Mouse (Mus musculus): ENCODE results near the gene Cdnf. TPM values are rescaled to one million over a fixed set of nuclear protein-coding genes. Genes with fewer than 3 reads are reported as not detected.

The Cdnf gene
- polyA plus RNA-seq (2012; rRNA removed) = 0.03 and 0.10 TPM in 2 replicates

GRCm38 (mm10) chr2:3512552-3513454 is at the start of gene Cdnf, which contains the start of the genes Gm45902 and Hspa14:
Gene Cdnf, plus strand, starts transcription at chr2:3513030.
Gene Gm45902, minus strand, starts transcription at chr2:3512790.
Gene Hspa14, minus strand, starts transcription at chr2:3512814.
- Histone ChIP-seq H3K4me1 (ENCODE audit: control insufficient read depth, insufficient read depth, insufficient read length, low read length) (no peaks in the 10 kb centered on the region), H3K4me3 (ENCODE audit: low read depth, low read length) (peak within 1 kb of the TSS; percentile 82), H3K36me3 (ENCODE audit: control insufficient read depth, insufficient read depth, low read length) (peaks cover 13% of the 10 kb centered on the region), H3K27me3 (ENCODE audit: control insufficient read depth, insufficient read depth, low read length) (no peaks in the 10 kb centered on the region), H3K27ac (ENCODE audit: insufficient read depth, low read depth, low read length) (peak within 1 kb of the TSS; percentile 84)
- WGBS = under 1% methylated on average over 60 of the region's 60 CpGs
- peak; percentile 59; the same call in 1 of the 2 replicates for TF ChIP-seq POLR2A (IDR thresholded peaks at IDR 0.05; ENCODE audit: low read depth, low read length)
- no peak for TF ChIP-seq CTCF (IDR thresholded peaks at IDR 0.05; ENCODE audit: extremely low read depth, insufficient read length, insufficient replicate concordance, low read depth, low read length)

GRCm38 (mm10) chr2:3473891-3474290 is 38.9 kb upstream of the Cdnf start:
- H3K27me3 ChIP-seq (ENCODE audit: control insufficient read depth, insufficient read depth, low read length) = no peaks in the 10 kb centered on the region
- 1% methylated on average over 12 of the region's 12 CpGs for WGBS
- no peaks in the 10 kb centered on the region; the same call in 1 of the 2 replicates for H3K4me1 ChIP-seq (ENCODE audit: control insufficient read depth, insufficient read depth, insufficient read length, low read length)
- no peak overlapping the region for H3K27ac ChIP-seq (ENCODE audit: insufficient read depth, low read depth, low read length)
- TF ChIP-seq CTCF (IDR thresholded peaks at IDR 0.05; ENCODE audit: extremely low read depth, insufficient read length, insufficient replicate concordance, low read depth, low read length) (no peak), POLR2A (IDR thresholded peaks at IDR 0.05; ENCODE audit: low read depth, low read length) (no peak)
- peak overlapping the region; percentile 86 for H3K4me3 ChIP-seq (ENCODE audit: low read depth, low read length)
- H3K36me3 ChIP-seq (ENCODE audit: control insufficient read depth, insufficient read depth, low read length) = 0 out of 2 replicates have a peak, but pooled peaks cover 1% of the 10 kb centered on the region

GRCm38 (mm10) chr2:3474361-3474805 is 38.4 kb upstream of the Cdnf start:
- under 1% methylated on average over 46 of the region's 46 CpGs for WGBS
- Histone ChIP-seq H3K27ac (ENCODE audit: insufficient read depth, low read depth, low read length) (0 out of 2 replicates have a peak overlapping the region, but pooled peaks have one; percentile 3), H3K4me1 (ENCODE audit: control insufficient read depth, insufficient read depth, insufficient read length, low read length) (no peaks in the 10 kb centered on the region; the same call in 1 of the 2 replicates), H3K36me3 (ENCODE audit: control insufficient read depth, insufficient read depth, low read length) (0 out of 2 replicates have a peak, but pooled peaks cover 1% of the 10 kb centered on the region), H3K4me3 (ENCODE audit: low read depth, low read length) (peak overlapping the region; percentile 86), H3K27me3 (ENCODE audit: control insufficient read depth, insufficient read depth, low read length) (no peaks in the 10 kb centered on the region)
- TF ChIP-seq CTCF (IDR thresholded peaks at IDR 0.05; ENCODE audit: extremely low read depth, insufficient read length, insufficient replicate concordance, low read depth, low read length) = no peak
- no peak for TF ChIP-seq POLR2A (IDR thresholded peaks at IDR 0.05; ENCODE audit: low read depth, low read length)

- H3K27ac ChIP-seq (ENCODE audit: insufficient read depth, low read depth, low read length) = peak within 1 kb of the TSS; percentile 28
- TF ChIP-seq CTCF (IDR thresholded peaks at IDR 0.05; ENCODE audit: extremely low read depth, insufficient read length, insufficient replicate concordance, low read depth, low read length) = no peak
- TF ChIP-seq POLR2A (IDR thresholded peaks at IDR 0.05; ENCODE audit: low read depth, low read length) = peak; percentile 50; the same call in 1 of the 2 replicates
- H3K36me3 ChIP-seq (ENCODE audit: control insufficient read depth, insufficient read depth, low read length) = no peaks in the 10 kb centered on the region
- under 1% methylated on average over 42 of the region's 42 CpGs for WGBS
- H3K4me3 ChIP-seq (ENCODE audit: low read depth, low read length) = peak within 1 kb of the TSS; percentile 86
- H3K4me1 ChIP-seq (ENCODE audit: control insufficient read depth, insufficient read depth, insufficient read length, low read length) = no peaks in the 10 kb centered on the region; the same call in 1 of the 2 replicates
- no peaks in the 10 kb centered on the region for H3K27me3 ChIP-seq (ENCODE audit: control insufficient read depth, insufficient read depth, low read length)
Observed at GRCm38 (mm10) chr2:3474861-3475283, 38.0 kb upstream of the Cdnf start, which contains the start of gene Suv39h2. Gene Suv39h2, minus strand, starts transcription at chr2:3475031.

- Histone ChIP-seq H3K4me1 (ENCODE audit: control insufficient read depth, insufficient read depth, insufficient read length, low read length) (no peaks in the 10 kb centered on the region; the same call in 1 of the 2 replicates), H3K36me3 (ENCODE audit: control insufficient read depth, insufficient read depth, low read length) (no peaks in the 10 kb centered on the region), H3K27me3 (ENCODE audit: control insufficient read depth, insufficient read depth, low read length) (no peaks in the 10 kb centered on the region), H3K27ac (ENCODE audit: insufficient read depth, low read depth, low read length) (no peak overlapping the region), H3K4me3 (ENCODE audit: low read depth, low read length) (no peak overlapping the region)
- 52% methylated on average over 3 of the region's 3 CpGs for WGBS
- TF ChIP-seq CTCF (IDR thresholded peaks at IDR 0.05; ENCODE audit: extremely low read depth, insufficient read length, insufficient replicate concordance, low read depth, low read length) (no peak), POLR2A (IDR thresholded peaks at IDR 0.05; ENCODE audit: low read depth, low read length) (no peak)
Observed at GRCm38 (mm10) chr2:3475746-3476251, 37.0 kb upstream of the Cdnf start.

- H3K27ac ChIP-seq (ENCODE audit: insufficient read depth, low read depth, low read length) = no peak overlapping the region
- H3K4me3 ChIP-seq (ENCODE audit: low read depth, low read length) = no peak overlapping the region
- no peak for TF ChIP-seq CTCF (IDR thresholded peaks at IDR 0.05; ENCODE audit: extremely low read depth, insufficient read length, insufficient replicate concordance, low read depth, low read length)
- no peak for TF ChIP-seq POLR2A (IDR thresholded peaks at IDR 0.05; ENCODE audit: low read depth, low read length)
- 59% methylated on average over 3 of the region's 3 CpGs for whole genome bisulfite sequencing
- no peaks in the 10 kb centered on the region; the same call in 1 of the 2 replicates for H3K4me1 ChIP-seq (ENCODE audit: control insufficient read depth, insufficient read depth, insufficient read length, low read length)
- no peaks in the 10 kb centered on the region for H3K27me3 ChIP-seq (ENCODE audit: control insufficient read depth, insufficient read depth, low read length)
- no peaks in the 10 kb centered on the region for H3K36me3 ChIP-seq (ENCODE audit: control insufficient read depth, insufficient read depth, low read length)
Observed at GRCm38 (mm10) chr2:3480239-3480638, 32.6 kb upstream of the Cdnf start.

Data from small intestine, adult 2 months (tissue).